Mouse (Mus musculus) bone marrow, adult 2 months (tissue): ENCODE measurements around the gene Gm42878.

Experiments used
- CTCF ChIP-seq: fragments of 200-500 bp; IDR thresholded peaks from 2 replicates; pipeline ENCODE4 v1.5.1; 2011; ENCODE audit warnings: low read length, control low read depth; ENCODE audit not compliant: control insufficient read depth, insufficient read depth
- POLR2A ChIP-seq: fragments of 200-500 bp; IDR thresholded peaks from 2 replicates; pipeline ENCODE4 v1.6.1; 2011; ENCODE audit warnings: low read depth, mild to moderate bottlenecking, control low read depth, low read length, borderline replicate concordance; ENCODE audit not compliant: control insufficient read depth

DNA sequence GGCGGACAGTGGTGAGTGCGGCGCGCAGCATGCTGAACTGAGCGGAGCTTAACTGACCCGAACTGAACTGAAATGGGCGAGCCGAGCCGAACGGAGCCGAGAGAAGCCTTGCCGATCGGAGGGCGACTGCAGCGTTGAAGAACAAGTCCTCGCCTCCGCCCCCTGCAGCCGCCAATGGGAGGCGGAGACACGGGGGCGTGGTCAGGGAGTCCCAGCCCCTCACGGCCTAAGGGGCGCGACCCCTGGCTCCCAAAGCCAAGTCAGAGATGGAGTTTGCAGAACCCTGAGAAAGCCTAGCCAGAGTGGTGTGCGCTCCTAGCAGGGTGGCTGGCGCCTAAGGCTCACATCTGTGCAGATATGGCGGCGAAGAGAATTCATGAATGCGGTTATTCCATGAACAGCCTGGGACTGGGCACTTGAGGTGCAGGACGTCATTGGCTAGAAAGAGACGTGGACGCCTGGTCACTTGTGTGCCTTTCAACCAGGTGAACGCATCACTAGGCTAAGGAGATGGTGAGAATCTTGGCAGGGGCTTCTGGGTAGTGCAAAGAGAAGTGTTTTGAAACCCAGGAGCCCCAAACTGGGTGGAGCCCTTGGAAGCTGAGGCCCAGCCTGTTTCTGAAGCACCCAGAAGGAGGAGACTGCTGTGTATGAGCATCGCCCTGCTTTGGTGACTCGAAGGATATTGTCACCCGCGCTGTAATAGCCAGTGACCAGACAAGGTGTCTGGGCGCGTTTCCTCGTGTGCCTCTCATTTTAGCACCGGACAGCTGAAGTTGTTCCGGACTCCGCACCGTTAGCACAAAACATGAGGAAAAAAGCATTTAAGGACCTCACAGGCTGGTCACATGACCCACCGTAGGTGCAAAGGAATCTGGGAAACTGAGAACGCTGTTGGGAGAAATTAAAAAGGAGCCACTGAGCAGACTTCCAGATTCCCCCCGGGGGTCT is 48.4 kb upstream of the Gm42878 start, which contains the start of gene Aldh2:
- TF ChIP-seq CTCF, result no peak
- TF ChIP-seq POLR2A, result peak; percentile 94
